Mouse (Mus musculus) adrenal gland, postnatal 36 days (tissue): ENCODE data around the gene Prp2. TPM values are rescaled to one million over a fixed set of nuclear protein-coding genes. Genes with fewer than 3 reads are reported as not detected.
"Not testable (repeated sequence)": the region's sequence is repeated elsewhere in the genome, so short reads cannot be mapped to it uniquely, and the experiment has no call there.

Experiments
- DNase-seq, 2 experiments: peaks; one replicate each; pipeline ENCODE4 v3.0.0; 2021; ENCODE audit warnings: mixed read lengths in 1 of 2
- long read RNA-seq, 2 experiments: library from polyadenylated mRNA; stranded (forward); transcript quantifications; one replicate each; pipeline ENCODE4 v2.0.0; 2021; ENCODE audit warnings: borderline sequencing depth in 2 of 2
- total RNA-seq, 2 experiments: library from RNA; stranded (reverse); gene quantifications; 2 replicates each; pipeline ENCODE4 v1.2.3; 2021

Prp2 gene
- not detected for total RNA-seq
- long read RNA-seq, experiment 1: 0 reads
- long read RNA-seq, experiment 2: 0 reads

DNA sequence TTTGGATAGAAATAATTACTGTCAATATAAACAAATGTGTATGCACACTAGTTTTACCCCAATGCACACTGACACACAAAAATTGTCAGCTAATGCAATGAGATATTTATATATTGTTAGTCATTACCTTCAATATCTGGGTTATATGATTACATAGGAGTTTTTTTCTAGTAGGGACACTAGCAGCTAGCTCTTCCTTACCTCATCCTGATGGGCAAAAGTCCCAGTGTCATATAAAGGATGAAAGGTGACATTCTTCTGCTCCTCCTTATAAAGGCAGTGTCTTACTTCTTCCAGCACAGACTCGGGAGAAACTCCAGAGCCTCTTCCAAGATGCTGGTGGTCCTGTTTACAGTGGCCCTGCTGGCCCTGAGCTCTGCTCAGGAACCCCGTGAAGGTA, at the start of gene Prp2:
Gene Prp2, plus strand, starts transcription at position 301 of the 400 bp plus-strand sequence.
- DNase-seq: not testable (repeated sequence)

DNA sequence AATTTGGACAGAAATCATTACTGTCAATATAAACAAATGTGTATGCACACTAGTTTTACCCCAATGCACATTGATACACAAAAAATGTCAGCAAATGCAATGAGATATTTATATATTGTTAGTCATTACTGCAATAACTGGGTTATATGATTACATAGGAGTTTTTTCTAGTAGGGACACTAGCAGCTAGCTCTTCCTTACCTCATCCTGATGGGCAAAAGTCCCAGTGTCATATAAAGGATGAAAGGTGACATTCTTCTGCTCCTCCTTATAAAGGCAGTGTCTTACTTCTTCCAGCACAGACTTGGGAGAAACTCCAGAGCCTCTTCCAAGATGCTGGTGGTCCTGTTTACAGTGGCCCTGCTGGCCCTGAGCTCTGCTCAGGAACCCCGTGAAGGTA, 26.2 kb upstream of the Prp2 start, which contains the start of gene Prh1:
Gene Prh1, plus strand, starts transcription at position 301 of the 400 bp plus-strand sequence.
- DNase-seq: not testable (repeated sequence)

DNA sequence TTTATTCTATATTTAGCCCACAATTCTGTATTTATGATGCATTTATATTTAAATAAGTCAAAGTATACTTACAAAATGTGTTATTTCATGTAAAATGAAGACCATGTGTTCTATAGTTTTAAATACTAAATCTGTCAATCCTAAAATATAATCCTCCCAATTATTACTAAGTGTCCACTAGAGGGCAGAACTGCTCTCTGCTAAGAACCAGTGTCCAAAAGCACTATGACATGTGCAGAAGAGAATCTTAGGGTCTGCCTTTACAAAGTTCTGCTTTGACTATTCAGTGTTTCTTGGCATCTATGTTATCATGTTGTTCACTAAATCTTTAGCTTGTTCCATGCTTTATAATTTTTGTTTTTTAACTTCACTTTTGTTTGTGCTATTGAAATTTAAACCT, 53.7 kb downstream of the Prp2 start:
- DNase-seq: peak in 1 of 2 experiments; percentile 7

Other genes with a start within 250 kb of the Prp2 start
- not detected for gene Gm8882, start 231.8 kb upstream of the Prp2 start, total RNA-seq
- not detected for gene Prh1, start 26.1 kb upstream of the Prp2 start, total RNA-seq
- not detected for gene A630073D07Rik, start 55.6 kb downstream of the Prp2 start, total RNA-seq
- not detected for gene Tas2r120, start 61.0 kb downstream of the Prp2 start, total RNA-seq
- not detected for gene Tas2r121, start 105.1 kb downstream of the Prp2 start, total RNA-seq
- not detected for gene Tas2r122, start 116.0 kb downstream of the Prp2 start, total RNA-seq
- gene Tas2r115, start 142.1 kb downstream of the Prp2 start, total RNA-seq: not detected
- not detected for gene Tas2r124, start 158.8 kb downstream of the Prp2 start, total RNA-seq
- not detected for gene Tas2r102, start 166.2 kb downstream of the Prp2 start, total RNA-seq
- gene Tas2r136, start 182.2 kb downstream of the Prp2 start, total RNA-seq: not detected
- not detected for gene Tas2r117, start 206.9 kb downstream of the Prp2 start, total RNA-seq